Mouse (Mus musculus): Measurements from ENCODE around the gene Serpinb5. TPM values are rescaled to one million over a fixed set of nuclear protein-coding genes. Genes with fewer than 3 reads are reported as not detected.

Serpinb5 gene
- total RNA-seq, 4 experiments from 2014 or later, result 0.28 TPM; not detected in 3

Other genes starting within 250 kb of the Serpinb5 start
- 1 to 10 TPM; 3.7 to 5.4 (median 4.2) TPM for gene Bcl2, start 146.9 kb upstream of the Serpinb5 start, total RNA-seq (2022)
- gene Kdsr, start 101.4 kb upstream of the Serpinb5 start, total RNA-seq (2022), result 1 to 10 TPM; 4.3 to 7.5 (median 5.0) TPM
- gene Vps4b, start 64.4 kb upstream of the Serpinb5 start, total RNA-seq (2022), result 10 to 100 TPM; 25.6 to 34.9 (median 29.4) TPM
- not detected for gene Serpinb12, start 73.3 kb downstream of the Serpinb5 start, total RNA-seq (2022)
- not detected for gene Serpinb13, start 119.8 kb downstream of the Serpinb5 start, total RNA-seq (2022)
- gene Serpinb3a, start 191.1 kb downstream of the Serpinb5 start, total RNA-seq (2022), result not detected
- not detected for gene Serpinb3d, start 222.3 kb downstream of the Serpinb5 start, total RNA-seq (2022)

All from heart, adult 8-10 months (tissue).